Mouse (Mus musculus) left cerebral cortex, adult 18-20 months (tissue): ENCODE data around the gene Rangap1. TPM values are rescaled to one million over a fixed set of nuclear protein-coding genes. Genes with fewer than 3 reads are reported as not detected.
"Not testable (repeated sequence)": the region's sequence is repeated elsewhere in the genome, so short reads cannot be mapped to it uniquely, and the experiment has no call there.

Source experiments
- DNase-seq, 2 experiments: peaks; one replicate each; pipeline ENCODE4 v3.0.0; 2021 to 2022; ENCODE audit warnings: low spot score in 2 of 2, mixed read lengths in 1 of 2
- total RNA-seq, 2 experiments: library from RNA; stranded (reverse); gene quantifications; 2 replicates each; pipeline ENCODE4 v1.2.3; 2021

Gene Rangap1
- total RNA-seq, 2 experiments from 2014 or later = 224 to 240 TPM

DNA sequence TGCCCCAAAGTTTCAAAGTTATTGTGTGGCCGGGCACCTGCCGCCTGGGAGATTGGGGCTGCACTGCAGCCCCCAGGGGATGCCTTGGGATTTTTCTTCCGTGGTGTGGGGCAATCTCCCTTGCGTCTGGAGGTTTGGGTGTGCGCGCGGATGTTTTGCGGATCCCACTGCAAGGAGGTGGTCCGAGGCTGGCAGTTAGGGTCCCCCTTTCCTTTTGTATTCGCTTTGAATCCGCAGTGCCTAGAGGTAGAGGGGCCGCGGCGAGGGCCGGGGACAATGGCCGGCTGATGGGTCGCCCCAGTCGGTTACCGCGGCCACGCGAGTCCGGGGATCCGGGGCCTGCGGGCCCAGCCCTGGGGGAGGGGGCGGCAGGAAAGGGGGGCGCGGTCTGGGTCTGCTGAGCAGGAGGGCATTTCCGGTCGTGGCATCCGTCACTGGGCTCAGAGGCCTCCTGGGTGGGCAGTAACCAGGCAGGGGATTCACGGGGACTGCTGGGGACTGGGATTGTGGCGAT is 328 bp upstream of the Rangap1 start:
- peak; percentile 45 for DNase-seq

DNA sequence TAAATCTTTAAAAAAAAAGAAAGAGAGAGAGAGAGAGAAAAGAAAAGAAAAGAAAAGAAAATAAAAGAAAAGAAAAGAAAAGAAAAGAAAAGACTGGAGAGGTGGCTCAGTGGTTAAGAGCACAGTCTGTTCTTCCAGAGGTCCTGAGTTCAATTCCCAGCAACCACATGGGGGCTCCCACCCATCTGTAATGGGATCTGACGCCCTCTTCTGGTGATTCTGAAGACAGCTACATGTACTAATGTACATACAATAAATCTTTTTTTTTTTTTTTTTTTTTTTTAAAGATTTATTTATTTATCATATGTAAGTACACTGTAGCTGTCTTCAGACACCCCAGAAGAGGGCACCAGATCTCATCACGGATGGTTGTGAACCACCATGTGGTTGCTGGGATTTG is 3.0 kb downstream of the Rangap1 start:
- DNase-seq = not testable (repeated sequence)

DNA sequence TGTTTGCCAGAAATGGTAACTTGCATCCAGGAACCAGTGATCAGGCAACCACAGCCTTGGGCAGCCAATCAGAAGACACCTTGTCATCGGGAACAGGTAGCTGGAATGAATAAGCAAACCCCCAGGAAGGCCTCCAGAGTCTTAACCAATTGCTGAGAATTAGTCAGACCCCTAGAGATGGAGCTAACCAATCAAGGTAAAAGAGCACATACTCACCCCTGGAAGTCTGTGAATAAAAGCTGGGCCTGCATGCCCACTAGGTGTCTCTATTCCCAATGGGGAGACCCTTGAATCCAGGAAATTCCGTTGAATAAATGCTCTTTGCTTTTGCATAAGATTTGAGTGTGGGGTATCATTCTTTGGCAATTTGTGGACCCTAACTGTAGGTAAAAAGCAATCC is 5.4 kb downstream of the Rangap1 start:
- no peak for DNase-seq

DNA sequence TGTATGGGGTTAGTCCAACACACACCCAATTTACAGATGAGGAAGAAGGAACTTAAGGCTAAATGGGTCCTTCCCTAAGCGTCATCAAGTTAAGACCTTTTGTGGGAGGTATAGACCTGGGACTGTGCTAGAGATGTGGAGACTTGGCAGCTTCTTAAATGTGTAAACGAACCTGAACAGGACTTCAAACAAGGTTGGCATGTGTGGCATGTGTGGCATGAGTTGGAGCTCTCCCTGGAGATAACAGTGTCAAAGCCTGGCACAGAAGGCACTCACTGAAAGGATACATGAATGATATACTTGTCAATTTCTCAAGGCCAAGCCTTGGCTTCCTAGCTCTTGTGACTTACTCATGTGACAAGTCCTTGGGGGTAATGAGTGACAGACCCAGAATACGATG is 6.0 kb downstream of the Rangap1 start:
- DNase-seq = no peak

DNA sequence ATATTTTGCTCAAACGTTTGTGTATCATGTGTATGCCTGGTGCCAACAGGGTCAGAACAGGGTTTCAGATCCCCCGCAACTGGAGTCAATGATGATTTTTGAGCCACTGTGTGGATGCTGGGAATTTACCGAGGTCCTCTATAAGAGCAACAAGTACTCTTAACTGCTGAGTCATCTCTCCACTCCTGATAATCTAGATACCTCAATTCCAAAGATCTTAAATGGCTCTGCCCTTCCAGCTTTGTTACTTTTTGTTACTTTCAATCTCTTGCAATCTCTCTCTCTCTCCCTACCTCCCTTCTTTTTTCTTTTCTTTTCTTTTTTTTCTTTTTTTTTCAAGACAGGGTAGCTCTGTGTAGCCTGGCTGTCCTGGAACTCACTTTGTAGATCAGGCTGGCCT is 10.3 kb downstream of the Rangap1 start:
- DNase-seq = no peak

DNA sequence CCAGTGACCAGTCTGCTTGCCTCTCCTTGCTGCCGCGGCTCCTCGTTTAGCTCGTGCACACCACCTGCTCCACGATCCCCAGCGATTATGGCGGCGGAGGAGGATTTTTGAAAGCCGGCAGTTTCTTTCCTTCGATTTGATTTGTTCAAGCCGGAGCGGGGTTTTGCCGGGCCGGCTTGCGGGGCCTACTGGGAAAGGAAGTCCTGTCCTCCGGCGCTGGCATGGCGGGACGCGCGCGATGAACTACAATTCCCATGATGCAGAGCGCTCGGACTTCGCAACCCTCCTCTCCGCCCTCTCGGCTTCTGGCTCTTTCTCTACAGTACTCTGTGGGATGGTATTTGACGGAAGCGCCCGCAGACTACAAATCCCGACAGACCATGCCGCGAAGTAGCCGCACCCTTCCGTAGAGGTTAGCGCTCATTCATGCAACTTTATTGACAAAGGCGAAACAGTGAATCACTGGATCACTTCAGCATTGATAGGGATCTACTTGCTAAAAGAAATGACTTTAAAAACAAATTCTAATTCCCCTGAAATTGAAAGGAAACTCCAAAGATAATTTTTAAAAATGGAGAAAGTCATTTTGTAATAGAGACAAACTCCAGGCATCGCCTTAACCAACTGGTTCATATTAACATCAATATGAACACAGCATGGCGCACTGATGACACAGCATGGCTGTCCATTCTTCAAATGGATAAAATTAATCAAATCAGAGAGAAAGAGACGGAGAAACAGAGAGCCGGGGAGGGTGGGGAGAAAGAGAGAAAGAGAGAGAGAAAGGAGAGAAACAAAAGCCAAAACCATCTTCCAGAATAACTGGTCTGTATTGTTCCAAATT is 15.3 kb downstream of the Rangap1 start:
- DNase-seq = peak; percentile 97 to 99

DNA sequence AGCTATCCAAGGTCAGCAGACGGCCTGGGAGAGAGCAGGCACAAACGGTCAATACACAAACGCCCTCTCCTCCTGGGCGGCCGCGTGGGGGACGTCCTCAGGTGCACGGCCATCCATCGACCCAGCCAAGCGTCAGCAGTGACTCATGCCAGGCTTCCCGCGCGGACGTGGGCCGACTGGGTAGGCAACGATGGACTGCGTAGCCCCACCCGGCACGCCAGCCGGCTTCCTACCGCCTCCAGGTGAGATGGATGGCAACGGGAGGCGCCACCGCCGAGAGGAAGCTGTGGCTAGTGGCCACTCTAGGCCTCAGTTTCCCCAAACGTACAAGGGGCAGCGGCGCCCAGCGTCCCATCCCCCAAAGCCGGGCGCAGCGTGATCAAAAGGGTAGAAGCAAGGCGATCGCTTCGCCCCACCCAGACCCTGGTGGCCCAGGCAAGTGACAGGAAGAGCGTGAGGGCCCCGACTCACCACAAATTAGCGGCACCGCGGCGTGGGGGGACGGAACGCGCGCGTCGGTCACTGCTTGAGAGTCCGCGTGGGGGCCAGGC is 16.0 kb downstream of the Rangap1 start:
- DNase-seq = peak; percentile 77 to 81

DNA sequence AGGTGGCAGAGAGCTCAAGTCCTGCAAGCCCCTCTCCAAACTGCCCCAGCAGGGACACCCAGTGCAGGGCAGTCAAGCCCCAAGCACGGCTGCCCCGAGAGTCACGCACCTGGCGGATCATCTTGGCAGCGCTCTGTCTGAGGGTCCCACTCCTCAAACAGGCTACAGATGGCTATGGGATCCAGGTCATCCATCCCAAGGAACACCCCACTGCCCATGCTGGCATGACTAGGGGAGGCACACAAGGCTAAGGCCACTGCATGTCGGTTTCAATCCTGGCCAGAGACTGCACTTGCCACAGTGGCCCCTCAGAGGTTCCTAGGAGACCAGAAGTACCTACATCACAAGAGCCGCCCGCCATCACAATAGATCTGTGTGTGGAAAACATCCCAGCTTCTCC is 19.4 kb downstream of the Rangap1 start:
- no peak for DNase-seq

DNA sequence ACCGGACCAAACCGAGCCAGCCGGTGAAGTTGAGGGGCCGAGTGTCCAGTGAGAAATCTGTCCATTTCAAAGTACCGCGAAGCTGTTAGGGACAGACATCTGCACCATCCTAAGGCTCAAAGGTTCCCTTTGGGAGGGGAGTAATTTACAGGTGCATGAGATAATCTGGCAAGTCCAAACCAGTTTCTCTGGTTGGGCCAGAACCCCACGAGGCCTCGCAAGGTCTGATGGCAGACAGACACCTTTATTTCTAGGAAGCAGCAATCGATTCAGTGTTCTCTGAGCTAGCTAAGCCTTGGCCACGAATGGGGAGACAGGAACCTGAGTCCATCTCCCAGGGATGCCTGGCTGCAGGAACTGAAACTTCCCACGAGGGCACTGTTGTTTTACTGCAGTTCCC is 21.7 kb downstream of the Rangap1 start:
- no peak for DNase-seq

DNA sequence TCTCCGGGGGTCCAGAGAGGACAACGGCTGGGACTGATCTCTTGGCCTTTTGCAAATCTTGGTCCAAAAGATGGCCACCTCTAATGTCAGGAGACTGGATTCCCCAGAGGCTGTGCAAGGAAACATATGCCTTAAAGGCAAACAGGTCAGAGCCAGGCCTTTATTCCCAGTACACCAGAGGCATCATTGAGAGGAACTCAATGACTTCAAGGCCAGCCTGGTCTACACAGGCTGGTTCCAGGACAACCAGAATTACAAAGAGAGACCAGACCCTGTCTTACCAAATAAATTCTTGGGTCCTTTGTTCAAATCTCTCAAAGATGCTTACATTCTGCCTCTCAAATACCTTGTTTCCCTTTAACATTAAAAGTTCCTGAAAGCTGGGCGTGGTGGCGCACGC is 23.0 kb downstream of the Rangap1 start:
- DNase-seq = no peak

DNA sequence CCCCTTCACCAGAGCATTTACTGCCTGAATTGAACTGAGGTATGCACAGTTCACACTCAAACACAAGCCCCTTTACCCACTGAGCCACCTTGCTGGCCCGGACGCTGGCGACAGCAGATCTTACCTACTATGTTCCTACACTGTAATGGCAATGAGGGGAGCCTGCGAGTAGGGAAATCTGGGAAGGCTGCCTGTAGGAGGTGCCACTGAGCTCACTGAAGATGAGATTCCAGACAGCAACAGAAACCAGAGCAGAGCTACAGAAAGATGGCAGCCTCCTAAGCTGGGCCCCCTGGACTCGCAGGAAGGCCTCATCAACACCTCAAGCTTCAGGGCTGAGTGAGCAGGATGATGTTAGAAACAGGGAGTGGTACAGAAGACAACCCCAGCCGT is 26.2 kb downstream of the Rangap1 start:
- no peak for DNase-seq

DNA sequence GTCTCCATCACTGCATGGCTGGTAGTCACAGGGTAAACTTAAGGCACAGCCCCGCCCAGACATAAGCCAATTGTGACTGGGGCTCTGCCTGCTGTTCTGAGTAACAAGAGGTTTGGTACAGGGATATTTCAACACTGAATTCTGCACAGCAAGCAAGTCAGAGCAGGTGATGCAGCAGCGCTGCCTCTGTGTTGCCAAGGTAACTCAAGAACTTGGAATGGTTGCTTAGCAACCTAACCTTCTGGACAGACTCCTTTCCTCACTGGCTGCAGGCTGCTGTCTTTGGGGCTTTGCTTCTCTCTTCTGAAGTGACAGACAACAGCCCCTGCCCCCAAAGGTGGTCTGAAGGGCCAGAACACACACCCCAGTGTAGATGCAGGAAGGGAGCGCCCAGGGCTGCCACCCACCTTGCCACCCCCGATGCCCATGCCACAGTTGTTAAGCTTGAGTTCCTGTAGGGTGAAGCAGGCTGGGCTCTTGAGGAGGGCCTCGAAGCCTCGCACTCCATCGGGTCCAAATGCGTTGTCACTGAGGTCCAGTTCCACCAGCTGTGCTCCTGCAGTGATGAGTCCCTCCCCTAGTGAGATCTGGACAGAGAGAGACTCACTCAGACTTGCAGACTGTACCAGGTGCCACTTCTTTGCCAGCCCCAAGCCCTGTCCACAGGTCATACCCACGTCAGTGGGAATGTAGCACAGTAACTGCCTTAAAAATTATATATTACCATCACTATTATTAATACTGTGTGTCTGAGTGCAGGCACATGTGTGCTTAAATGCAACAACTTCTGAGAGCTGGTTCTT is 26.8 kb downstream of the Rangap1 start:
- peak; percentile 14 to 44 for DNase-seq

DNA sequence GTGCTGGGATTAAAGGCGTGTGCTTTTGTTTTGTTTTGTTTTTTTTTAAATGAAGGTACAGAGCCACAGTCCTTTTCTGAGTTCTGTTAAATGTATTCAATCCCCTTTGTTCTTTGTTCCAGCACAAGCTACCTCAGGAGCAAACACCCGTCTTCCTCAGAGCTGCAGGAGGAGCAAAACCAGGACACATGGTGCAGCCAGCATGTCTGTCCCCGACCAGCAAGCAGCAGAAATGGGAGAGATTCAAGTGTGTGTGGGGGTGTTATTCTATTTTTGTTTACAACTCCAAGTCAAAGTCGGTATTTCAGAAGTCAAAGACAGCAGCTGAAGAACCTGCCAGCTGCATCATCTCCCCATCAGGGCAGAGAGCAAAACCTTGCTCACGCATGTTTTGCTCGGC is 31.6 kb downstream of the Rangap1 start:
- DNase-seq = no peak

DNA sequence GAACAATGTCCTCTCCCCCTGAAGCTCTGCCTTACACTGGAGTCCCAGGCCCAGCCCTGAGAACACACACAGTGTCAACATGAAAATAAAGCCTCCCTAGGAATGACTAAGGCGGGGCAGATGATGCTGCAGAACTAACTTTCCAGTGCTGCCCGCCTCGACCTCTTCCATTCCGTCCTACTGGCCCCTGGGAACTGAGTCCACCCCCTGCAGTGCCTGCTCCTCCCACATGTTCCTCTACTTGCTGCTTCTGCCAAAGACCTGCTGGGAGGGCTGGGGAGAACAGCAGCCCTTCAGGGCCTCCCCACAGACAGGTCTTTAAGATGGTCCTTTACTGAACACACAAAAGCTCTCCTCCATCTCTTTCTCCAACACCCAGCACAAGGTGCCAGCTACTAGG is 34.5 kb downstream of the Rangap1 start:
- DNase-seq = no peak

DNA sequence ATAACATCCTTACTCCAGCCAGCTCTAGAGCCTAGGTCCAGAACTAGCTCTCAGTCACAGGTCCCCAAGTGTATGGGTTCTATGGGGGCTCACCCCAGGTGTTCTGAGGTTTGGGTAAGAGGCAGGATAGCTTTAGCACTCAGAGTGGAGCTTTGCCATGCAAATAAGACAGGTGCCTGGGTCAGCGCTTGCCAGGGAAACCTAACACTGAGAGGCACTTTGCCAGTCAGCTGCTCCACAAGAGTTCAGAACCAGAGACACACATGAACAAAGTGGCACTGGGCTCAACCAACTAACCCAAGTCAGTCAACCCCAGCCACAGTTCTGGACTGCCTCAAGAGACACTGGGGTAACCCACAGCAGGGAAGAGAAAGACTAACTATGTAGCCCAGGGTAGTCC is 35.6 kb downstream of the Rangap1 start:
- no peak for DNase-seq

DNA sequence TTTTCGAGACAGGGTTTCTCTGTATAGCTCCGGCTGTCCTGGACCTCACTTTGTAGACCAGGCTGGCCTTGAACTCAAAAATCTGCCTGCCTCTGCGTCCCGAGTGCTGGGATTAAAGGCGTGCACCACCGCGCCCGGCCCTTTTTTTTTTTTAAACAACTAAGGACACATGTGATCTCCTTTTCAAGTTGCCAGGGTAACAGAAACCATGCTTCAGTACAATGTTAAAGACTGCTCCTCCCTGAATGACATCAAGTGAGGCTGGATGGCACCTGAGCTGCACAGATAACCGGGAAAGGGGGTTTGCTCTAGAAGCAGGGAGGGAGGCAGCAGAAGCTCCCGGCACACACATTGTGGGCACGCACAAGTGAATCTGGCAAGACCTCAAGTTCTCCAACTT is 36.3 kb downstream of the Rangap1 start:
- DNase-seq = no peak

DNA sequence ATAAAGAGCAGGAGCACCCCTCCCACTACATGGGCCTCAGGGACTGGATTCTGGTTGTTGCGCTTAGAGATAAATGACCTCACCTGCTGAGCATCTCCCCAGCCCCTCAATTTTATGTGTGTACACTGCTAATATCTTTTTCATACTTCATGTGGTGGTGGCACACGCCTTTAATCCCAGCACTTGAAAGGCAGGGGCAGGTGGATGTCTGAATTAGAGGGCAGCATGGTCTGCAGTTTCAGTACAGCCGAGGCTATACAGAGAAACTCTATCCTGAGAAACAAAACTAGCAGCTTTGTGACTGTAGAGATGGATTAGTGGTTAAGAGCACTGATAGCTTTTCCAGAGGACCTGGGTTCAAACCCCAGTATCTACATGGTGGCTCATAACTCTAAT is 42.2 kb downstream of the Rangap1 start:
- no peak for DNase-seq

DNA sequence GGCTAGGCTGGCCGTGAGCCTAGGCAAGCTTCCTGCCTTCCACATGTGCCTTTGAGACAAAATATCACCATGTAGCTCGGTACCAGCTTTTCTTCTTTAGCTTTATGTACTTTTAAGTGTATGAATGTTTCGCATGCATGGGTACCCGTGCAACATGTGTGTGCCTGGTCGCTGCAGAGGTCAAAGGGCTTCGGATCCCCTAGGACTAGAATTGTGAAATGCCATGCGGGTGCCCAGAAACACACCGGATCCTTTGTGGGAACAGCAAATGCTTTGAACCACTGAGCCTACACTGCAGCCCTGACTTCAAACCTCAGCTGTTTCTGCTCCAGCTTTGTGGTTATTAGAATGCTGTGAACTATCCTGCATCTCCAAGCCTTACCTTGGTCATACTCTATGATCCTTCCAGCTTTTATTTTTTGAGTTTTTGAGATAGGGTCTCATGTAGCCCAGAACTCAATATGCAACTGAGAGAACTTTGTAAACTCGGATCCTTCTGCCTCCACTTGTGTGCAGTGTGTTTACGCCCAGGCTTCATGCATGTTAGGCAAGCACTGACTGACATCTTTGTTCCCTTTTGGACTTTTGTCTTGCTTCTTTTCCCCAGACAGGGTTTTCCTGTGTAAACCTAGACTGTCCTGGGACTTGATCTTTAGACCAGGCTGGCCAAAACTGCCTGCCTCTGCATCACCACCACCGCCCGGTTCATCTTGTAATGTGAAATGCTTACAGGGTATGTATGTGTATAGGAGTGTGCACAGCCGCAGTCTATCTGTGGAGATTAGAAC is 42.8 kb downstream of the Rangap1 start:
- DNase-seq = no peak

DNA sequence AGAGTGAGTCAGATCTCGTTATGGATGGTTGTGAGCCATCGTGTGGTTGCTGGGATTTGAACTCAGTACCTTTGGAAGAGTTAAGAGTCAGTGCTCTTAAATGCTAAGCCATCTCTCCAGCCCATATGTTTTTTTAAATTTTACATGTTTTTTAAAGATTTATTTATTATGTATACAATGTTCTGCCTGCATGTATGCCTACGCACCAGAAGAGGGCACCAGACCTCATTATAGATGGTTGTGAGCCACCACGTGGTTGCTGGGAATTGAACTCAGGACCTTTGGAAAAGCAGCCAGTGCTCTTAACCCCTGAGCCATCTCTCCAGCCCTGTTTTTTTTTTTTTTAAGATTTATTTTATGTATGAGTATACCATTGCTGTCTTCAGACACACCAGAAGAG is 44.0 kb downstream of the Rangap1 start:
- DNase-seq = not testable (repeated sequence)

DNA sequence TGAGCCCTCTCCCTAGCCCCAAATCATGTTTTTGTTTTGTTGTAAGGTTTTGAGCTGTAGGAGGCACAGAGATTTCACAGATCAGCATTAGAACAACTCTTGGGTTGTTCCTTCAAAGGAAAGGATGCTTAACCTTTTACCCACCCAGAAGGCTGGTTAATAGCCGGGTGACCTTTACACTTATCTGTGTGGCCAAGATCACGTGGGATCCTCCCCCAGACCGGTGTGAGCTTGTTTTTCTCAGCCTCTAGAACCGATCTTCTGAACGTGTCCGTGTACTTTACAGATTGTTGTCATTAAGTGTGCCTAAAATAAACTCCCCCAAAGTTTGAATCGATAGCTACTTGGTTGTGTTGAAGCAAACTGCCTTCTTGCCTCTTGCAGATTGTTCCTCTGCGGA is 44.7 kb downstream of the Rangap1 start:
- DNase-seq = no peak

DNA sequence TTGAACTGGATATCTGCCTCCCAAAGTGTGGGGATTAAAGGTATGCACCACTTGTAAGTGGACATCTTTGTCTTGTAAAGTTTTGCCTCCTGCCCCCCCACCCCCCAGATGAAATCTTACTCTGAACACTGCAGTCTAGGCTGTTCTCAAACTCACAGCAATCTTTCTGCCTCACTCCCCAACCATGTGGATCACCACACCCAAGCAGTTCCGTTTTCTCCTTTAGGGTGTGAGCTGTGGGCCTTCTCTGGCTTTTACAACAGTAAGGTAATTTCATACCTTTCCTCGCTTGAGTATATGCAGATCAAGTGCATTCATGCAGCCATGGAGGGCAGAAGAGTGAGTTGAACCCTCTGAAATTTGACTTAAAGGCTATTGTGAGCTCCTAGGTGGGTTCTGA is 45.2 kb downstream of the Rangap1 start:
- no peak for DNase-seq
